Mouse (Mus musculus): ENCODE results near the gene Gpr88. TPM values are rescaled to one million over a fixed set of nuclear protein-coding genes. Genes with fewer than 3 reads are reported as not detected.

Gpr88 gene
- polyA plus RNA-seq (2017; shearing (Covaris generic)) = not detected

GRCm38 (mm10) chr3:116253077-116253531, at the start of gene Gpr88:
TSS of gene Gpr88 (minus strand) at chr3:116253503.

Other genes starting within 250 kb of the Gpr88 start
- 60.9 TPM for gene Slc30a7, start 246.1 kb downstream of the Gpr88 start, polyA plus RNA-seq (2017; shearing (Covaris generic))
- gene Extl2, start 246.0 kb downstream of the Gpr88 start, polyA plus RNA-seq (2017; shearing (Covaris generic)) = 6.8 TPM
- gene Vcam1, start 123.8 kb downstream of the Gpr88 start, polyA plus RNA-seq (2017; shearing (Covaris generic)) = 5.4 TPM
- 24.7 TPM for gene Cdc14a, start 170.5 kb upstream of the Gpr88 start, polyA plus RNA-seq (2017; shearing (Covaris generic))